Mouse (Mus musculus) left cerebral cortex, postnatal 14 days (tissue): ENCODE data around the gene Fgf2. TPM values are rescaled to one million over a fixed set of nuclear protein-coding genes. Genes with fewer than 3 reads are reported as not detected.
A peak's percentile ranks its signal among the peaks of the same experiment; 100 is the strongest.

Experiments
- DNase-seq, 2 experiments: peaks; one replicate each; pipeline ENCODE4 v3.0.0; 2021 to 2022; ENCODE audit warnings: low spot score in 2 of 2, mixed read lengths in 1 of 2
- intact Hi-C: fragments of 180-260 bp; cut with DNase I; formaldehyde crosslinking; loops from one replicate; pipeline ENCODE4 v1.15.1; 2025
- total RNA-seq, 2 experiments: library from RNA; stranded (reverse); gene quantifications; 2 replicates each; pipeline ENCODE4 v1.2.3; 2021

Gene Fgf2
- total RNA-seq, 2 experiments from 2014 or later, result 3.1 to 4.1 TPM

GRCm38 (mm10) chr3:37349166-37349548 lies 1.0 kb downstream of the Fgf2 start:
- DNase-seq, result no peak
- intact Hi-C loops, result no loop called here

DNA sequence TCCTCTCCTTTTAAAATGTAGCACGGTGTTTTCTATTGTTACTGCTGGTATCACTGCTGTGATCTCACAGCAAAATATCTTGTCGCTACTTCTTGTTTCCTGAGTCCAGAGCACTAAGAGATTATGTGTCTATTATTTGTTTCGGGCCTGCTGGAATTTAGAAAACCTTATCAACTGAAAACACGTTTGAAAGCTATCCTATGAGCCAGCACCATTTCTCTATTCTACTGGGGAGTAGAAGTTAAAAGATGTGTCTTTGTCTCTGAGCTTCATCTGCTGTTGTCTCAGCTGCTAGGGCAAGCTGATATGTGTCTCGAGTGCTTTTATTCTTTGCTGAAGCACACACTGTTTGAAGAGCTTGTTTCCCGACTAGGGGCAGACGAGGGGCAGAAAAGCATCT lies 2.2 kb downstream of the Fgf2 start:
- intact Hi-C loops, result no loop called here

DNA sequence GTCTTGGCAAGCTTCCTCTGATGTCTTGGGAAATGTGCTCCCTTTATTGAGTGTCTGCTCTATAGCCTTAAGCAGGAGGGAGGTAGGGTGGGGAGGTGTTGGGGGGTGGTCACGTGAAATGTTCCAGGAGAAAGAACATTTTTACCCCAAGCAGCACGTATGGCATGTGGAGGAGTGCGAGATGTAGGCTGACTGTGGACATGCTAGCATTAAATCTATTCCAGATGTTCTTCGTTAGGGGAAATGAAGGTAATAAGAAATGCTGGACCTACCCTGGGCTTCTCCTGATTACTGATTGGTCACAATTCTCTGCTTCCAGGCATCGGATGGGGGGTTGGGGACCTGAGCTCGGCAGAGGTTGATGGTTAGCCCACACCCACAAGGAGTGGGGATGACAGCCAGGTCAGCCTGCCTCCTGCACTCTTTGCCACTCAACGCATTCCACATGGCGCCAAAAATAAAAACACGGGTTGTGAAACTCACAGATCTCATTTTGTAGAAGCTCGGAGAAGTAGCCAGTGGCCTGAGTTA lies 5.9 kb downstream of the Fgf2 start:
- intact Hi-C loops, result no loop called here
- no peak for DNase-seq

More for the DNA sequence above, 2.2 kb downstream of the Fgf2 start:
- DNase-seq, result no peak

DNA sequence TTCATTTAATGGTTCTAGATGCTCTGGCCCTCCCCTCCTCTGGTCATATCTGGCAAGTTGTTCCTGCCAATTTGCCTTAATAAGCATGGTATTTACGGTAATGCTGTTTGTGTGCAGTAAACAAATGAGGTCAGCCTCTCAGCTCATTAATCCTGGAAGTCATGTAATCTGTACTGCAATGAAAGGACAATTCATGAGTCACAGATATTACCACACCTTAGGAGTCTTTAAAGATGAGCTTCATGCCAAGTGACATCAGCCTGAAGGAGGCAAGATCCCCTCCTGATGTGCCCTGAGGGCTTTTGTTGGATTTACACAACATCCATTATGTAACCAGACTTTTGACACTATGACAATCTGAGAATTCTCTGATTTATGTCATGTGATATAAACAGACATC lies 6.6 kb downstream of the Fgf2 start:
- intact Hi-C loops, result no loop called here
- DNase-seq, result no peak

- DNase-seq, result no peak
- intact Hi-C loops, result no loop called here
Observed at GRCm38 (mm10) chr3:37360729-37361128, 12.6 kb downstream of the Fgf2 start.

DNA sequence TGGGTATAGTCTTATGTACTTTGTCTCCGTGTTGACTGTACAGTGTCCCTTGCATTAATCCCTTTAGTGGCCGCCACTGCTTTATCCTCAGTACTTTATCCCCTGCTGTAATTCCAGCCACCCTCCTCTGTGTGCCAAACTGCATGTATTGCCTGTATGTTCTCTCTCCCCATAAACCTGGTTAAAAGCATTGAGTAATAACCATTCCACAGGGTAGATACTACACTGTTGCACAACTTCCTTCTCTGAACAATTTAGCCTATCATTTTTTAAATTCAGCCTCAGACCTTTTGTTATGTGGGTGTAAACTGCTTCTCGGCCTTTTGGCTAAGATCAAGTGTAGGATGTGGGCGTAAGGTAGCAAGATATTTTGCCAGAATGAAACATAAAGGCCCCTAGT lies 17.0 kb downstream of the Fgf2 start:
- DNase-seq, result no peak
- intact Hi-C loops, result no loop called here

DNA sequence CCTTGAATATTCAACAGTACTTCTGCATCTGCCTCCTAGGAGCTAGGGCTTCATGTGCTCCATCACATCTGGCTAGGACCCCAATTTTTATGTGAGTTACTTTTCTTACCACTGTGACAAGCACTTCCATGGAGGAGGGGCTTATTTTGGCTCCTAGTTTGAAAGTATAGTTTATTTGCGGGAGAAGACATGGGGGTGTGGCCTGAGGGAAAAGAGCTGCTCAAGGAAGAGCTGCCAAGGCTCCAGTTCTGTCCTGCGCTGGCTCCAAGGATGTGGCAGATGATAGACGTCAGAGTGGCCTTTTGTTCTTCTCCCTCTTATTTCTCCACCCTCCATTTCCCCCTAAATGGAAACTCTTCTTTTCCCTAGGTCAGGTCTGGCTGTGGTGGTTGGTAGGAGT lies 17.8 kb downstream of the Fgf2 start:
- intact Hi-C loops, result no loop called here
- no peak for DNase-seq

GRCm38 (mm10) chr3:37366381-37367053 lies 18.4 kb downstream of the Fgf2 start:
- intact Hi-C loops, result no loop called here

GRCm38 (mm10) chr3:37370407-37370806 lies 22.3 kb downstream of the Fgf2 start:
- intact Hi-C loops, result no loop called here

More at GRCm38 (mm10) chr3:37366381-37367053, 18.4 kb downstream of the Fgf2 start:
- no peak for DNase-seq

GRCm38 (mm10) chr3:37373712-37374111 lies 25.6 kb downstream of the Fgf2 start:
- no peak for DNase-seq
- intact Hi-C loops, result no loop called here

More at GRCm38 (mm10) chr3:37370407-37370806, 22.3 kb downstream of the Fgf2 start:
- no peak for DNase-seq

- DNase-seq, result no peak
- intact Hi-C loops, result no loop called here
Observed at GRCm38 (mm10) chr3:37377926-37378325, 29.8 kb downstream of the Fgf2 start.

DNA sequence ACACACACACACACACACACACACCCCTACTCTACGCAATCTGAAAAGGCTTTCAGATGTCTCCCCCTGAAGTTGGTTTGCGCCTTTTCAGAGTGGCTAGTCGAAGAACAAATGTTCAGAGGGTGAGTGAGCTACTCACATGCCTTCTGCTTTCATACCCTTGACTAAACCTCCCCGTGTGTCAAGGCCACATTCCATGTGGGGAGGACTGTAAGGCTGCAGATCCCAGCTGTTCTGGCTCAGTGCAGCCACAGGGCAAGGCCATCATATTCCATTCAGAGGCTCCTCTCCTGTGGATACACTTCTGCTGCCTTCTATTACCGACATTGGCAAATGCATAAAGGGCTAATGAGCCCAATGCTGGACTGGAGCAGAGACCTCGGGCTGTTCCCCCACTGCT lies 30.3 kb downstream of the Fgf2 start:
- intact Hi-C loops, result no loop called here
- DNase-seq, result no peak

GRCm38 (mm10) chr3:37379201-37379600 lies 31.1 kb downstream of the Fgf2 start:
- intact Hi-C loops, result no loop called here
- DNase-seq, result no peak

- intact Hi-C loops, result no loop called here
- DNase-seq, result peak; percentile 6 to 9
Observed at GRCm38 (mm10) chr3:37379930-37380881, 32.1 kb downstream of the Fgf2 start.

- intact Hi-C loops, result no loop called here
- DNase-seq, result no peak
Observed at GRCm38 (mm10) chr3:37381457-37381856, 33.3 kb downstream of the Fgf2 start.

GRCm38 (mm10) chr3:37383096-37383765 lies 35.1 kb downstream of the Fgf2 start:
- no peak for DNase-seq
- intact Hi-C loops, result no loop called here

- intact Hi-C loops, result no loop called here
Observed at GRCm38 (mm10) chr3:37387310-37387709, 39.2 kb downstream of the Fgf2 start.

DNA sequence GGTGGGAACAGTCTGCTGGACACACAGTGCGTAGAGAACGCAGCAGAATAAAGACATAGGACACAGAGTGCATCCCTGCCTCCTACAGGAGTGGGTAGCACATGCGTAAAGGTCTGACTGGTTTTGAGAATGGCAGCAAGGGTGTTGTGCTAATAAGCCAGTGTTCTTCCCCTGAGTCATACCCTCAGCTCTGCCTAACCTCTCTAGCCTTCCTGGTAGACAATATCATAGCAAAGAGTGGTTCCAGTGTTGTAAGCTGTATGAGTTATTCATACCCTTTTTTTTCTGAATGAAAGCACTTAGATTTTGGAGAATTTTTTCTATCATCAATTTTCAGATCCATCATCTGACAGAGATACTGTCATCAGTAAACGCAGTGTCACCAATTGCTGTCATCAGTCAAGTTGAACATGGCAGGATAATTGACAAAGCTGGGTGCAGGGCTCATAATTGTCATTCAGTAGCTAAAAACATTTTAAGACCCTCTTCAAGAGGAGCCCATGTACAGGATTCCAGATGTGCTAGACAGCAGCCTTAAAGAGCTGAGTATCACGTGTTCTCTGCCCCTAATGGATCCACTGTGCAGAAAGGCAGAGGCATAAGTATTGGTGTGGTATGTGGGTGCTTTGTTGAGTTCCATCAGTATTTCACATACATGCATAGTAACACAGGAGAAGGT lies 48.9 kb downstream of the Fgf2 start:
- DNase-seq, result no peak
- intact Hi-C loops, result no loop called here

More at GRCm38 (mm10) chr3:37387310-37387709, 39.2 kb downstream of the Fgf2 start:
- DNase-seq, result no peak

- no peak for DNase-seq
- intact Hi-C loops, result no loop called here
Observed at GRCm38 (mm10) chr3:37397646-37398045, 49.5 kb downstream of the Fgf2 start.
